Mouse (Mus musculus) cerebellum, postnatal 25 days (tissue): ENCODE results near the gene Mrvi1.
A peak's percentile ranks its signal among the peaks of the same experiment; 100 is the strongest.

Experiments used
- DNase-seq, 2 experiments: peaks; one replicate each; pipeline ENCODE4 v3.0.0; 2021; ENCODE audit warnings: mixed read lengths in 2 of 2

Gene Mrvi1

DNA sequence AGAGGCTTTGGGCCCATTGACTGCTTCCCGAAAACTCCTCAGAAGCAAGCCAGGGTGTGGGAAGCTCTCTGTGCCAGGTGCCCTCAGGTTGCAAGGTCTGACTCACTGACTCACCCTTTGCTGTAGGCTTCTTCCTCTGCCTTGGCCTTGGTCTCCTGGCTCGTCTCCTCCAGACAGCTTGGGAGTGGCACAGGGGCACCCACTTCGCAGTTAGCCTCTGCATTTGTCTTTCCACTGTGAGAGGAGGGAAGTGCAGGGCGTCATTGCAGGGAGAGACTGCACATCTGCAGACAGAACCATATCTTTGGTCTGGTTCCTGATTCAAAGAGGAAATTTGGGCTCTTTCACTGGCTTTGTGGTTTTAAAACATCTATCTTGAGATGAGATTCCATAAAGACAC lies 104.2 kb downstream of the Mrvi1 start:
- DNase-seq, result no peak

DNA sequence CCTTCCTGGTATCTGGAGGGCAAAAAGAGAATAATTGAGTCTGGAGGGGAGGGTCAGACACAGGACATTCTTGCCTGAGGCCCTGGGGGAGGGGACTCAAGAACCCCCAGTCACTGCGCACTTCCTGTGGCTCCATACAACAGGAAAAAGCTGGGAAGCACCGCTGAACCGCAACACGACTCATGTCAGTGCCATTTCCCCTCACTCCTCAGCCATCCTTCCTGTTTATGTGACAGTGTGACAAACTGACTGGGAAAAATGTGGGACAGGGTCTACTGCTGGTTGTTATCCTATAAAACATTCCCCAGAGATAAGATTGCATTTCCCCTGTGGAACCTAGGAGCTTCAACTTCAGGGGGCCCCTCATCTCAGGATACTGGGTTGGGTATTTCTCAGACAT lies 105.3 kb downstream of the Mrvi1 start:
- no peak for DNase-seq

- DNase-seq, result no peak
These were observed 113.5 kb downstream of the Mrvi1 start for GRCm38 (mm10) chr7:110868807-110869206.

DNA sequence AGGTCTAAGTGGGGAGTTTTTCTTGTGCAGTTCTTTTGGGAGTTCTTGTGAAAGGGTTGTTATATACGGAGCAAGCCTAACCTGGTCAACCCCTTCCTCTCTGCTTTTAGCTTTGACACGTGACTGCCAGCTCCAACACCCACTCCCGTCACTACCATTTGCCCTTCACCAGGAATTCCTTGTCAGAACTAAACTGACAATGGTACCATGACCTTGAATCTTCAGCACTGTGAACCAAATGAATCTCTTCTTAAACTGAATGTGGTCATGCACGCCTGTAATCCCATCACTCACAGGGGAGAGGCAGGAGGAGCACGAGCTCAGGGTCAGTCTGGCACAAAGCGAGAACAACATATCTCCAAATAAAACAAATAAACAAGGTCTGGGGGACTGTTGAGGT lies 115.1 kb downstream of the Mrvi1 start:
- DNase-seq, result no peak

- DNase-seq, result no peak
These were observed 116.2 kb downstream of the Mrvi1 start for GRCm38 (mm10) chr7:110866021-110866420.

DNA sequence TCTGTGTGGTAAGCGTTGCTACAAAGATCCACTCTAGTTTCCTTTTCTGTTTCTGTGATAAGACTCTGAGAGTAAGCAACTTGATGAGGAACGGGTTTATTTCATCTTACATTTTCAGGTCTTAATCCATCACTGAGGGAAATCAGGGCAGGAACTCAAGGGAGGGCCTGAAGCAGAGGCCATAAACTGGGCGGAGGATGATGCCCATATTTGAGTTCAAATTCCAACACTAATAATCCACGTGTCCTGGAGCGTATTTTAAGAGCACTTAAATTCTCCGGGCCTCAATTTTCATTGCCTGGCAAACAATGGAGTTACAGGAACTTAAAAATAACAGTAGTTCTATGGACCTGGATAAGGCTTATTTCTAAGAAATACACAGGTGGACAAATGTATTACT lies 116.7 kb downstream of the Mrvi1 start:
- DNase-seq, result no peak

DNA sequence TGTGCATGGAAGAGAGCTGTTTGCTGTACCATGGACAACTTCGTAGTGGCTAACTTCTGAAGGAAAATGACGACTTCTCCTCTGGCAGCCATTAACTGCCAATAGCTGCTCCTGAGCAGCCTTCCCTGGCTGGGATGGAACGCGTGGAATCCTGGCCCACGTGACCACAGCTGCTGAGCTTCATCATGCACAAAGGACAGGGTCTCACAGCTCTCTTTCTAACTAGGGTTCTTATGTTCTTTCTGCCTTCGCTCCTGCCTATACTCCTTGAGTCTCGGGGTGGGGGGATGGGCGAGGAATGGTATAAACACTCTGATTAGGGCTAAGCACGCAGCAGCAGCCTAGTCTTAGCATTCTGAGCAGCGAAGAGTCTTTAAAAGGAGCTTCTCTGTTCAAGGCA lies 117.2 kb downstream of the Mrvi1 start:
- no peak for DNase-seq

DNA sequence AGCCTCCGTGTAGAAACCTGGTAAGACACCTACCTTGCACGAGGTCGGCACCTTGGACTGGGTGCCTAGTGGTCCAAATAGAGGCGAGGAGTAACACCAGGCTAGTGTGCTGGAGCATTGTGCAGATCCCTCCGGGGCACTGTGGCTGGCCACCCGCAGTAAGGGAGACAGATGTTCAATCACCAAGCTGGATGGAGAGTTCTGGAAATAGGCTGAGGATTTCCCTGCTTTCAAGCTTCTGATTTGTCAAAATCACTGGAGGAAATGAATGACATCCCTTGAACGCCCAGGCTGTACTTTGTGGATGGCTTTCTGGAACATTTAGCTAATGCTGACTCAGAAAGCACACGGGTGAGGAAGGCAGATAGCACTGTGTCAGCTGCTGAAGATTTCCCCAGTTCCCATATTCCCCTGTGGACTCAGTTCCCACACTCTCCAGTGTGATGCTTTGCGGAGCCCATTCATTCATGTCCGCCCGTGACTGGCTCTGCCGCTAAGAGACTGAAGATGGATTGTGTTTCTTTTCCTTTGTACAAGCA lies 119.4 kb downstream of the Mrvi1 start, which contains the start of gene Lyve1:
Gene Lyve1, minus strand, starts transcription at position 489 of the 539 bp plus-strand sequence.
- DNase-seq, result no peak

GRCm38 (mm10) chr7:110860129-110860528 lies 122.1 kb downstream of the Mrvi1 start:
- DNase-seq, result no peak

GRCm38 (mm10) chr7:110855604-110856003 lies 126.7 kb downstream of the Mrvi1 start:
- no peak for DNase-seq

DNA sequence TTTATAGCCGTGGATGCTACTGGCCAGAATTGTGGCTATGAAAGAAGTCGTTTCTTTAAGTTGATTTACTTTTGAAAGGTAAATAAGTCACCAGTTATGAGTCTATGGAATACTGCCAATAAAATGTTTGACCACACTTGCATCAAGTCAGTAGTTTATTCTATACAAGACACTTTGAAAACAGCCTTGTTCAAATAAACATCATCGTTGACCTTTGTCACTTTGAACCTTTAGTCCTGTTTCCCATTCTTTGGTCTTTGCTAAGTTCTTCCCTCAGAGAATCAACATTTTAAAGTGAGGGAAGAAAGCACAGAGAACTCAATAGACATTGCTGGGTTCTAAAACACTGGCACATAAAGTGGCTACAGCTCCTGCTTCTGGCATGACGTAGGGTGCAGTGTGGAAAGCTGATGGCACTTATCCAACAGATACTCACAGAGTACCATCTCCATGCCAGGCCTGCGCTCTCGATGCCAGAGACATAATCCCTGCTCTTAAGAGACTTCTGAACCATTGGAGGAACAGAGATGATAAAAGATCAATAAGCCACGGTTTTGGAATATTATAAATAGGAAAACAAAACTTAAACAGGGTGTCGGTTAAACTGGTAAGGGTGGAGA lies 127.2 kb downstream of the Mrvi1 start:
- peak in 1 of 2 experiments; percentile 35 for DNase-seq

- DNase-seq, result no peak
These were observed 127.7 kb downstream of the Mrvi1 start for GRCm38 (mm10) chr7:110854519-110854918.

DNA sequence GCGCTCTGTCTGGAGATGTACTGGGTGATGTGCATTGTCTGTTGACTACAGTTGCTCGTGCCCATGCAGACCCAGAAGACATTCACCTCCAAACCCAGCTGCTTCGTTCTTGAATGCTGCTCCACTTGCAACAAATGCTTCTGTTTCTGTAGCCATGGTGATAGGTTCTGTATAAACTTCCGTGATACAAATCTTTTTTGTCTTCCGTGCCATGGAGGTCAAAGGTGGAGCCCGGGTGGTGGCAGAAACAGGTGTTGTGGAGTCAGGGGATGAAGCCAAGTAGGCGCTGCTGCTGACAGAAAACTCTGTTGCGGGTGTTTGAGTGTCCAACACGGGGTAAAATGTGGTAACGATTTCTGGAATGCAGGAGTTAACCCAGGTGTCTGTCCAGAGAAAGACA lies 128.7 kb downstream of the Mrvi1 start:
- DNase-seq, result no peak

DNA sequence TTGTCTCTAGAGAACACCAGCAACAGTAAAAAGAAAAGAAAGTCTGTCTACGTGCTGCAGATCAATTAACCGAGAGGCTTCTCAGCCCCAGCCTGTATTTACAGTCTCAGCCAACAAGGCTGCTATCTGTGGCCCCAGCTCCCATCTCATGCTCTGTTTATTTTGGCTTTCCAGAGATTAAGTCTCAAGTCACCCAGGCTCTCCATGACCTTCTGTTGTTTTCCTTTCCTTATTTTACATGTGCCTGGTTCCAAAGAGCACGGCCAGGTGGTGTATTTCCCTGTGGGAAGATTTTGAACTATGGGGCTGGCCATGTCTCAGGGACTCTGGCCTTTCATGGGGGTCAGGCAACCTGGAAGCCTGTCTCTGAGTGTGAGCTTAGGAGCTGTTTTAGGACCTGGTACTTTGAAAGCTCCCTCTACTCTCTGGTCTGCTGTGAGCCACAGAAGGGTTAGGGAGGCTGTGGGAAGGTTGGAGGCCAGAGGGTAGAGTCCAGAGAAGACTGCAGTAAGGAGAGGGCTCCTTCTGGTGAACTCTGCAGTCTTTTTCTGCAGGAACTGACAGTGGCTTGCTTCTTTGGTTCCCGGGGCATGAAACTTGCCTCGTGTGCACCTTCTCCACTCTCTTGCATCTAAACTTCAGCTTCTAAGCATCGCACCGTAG lies 130.6 kb downstream of the Mrvi1 start:
- no peak for DNase-seq

GRCm38 (mm10) chr7:110848371-110848770 lies 133.9 kb downstream of the Mrvi1 start:
- DNase-seq, result no peak

GRCm38 (mm10) chr7:110847321-110847720 lies 134.9 kb downstream of the Mrvi1 start:
- DNase-seq, result no peak

DNA sequence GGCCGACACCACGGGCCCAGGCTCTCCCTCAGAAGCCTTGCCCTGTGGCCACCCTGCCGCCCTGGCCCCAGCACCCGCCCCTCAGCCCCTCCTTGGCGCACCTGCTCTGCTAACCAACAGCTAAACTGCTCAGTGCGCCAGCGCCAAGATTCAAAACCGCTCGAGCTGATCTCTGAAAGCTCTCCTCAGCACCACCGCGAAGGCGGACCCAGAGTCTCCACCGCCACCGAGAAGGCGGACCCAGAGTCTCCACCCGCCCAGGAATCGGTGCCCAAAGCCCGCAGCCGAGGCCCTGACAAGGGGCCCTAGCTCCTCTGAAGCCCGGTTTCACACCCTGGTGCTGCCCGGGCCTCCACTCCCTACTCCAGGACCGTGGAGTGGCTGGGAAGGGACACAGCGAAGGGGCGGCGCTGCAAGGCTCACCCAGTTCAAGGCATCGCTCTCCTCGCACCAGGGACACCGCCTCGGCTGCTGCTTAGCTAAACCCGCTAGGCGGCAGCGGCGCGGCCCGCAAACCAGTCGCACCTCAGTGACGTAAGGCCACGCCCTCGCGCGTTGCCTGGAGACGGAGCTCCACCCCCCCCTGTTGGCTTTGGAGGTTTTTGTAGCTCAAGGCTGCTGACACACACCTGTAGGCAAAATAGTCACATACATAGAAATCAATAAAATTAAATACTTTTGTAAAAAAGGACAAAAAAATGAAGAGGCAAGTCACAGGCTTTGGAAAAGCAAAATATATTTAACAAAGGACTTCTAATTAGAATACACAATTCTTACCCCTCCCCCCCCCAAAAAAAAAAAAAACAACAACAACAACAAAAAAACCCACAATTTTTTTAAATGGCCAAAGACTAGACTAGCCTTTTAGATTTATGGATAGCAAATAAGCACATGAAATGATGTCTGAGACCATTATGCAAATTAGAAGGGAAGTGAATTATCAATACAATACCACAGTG lies 138.1 kb downstream of the Mrvi1 start, which contains the start of gene Rnf141:
Gene Rnf141, minus strand, starts transcription at position 542 of the 959 bp plus-strand sequence.
- DNase-seq, result peak; percentile 94 to 97

- no peak for DNase-seq
These were observed 141.9 kb downstream of the Mrvi1 start for GRCm38 (mm10) chr7:110840332-110840731.

GRCm38 (mm10) chr7:110834522-110834921 lies 147.7 kb downstream of the Mrvi1 start:
- DNase-seq, result no peak

- no peak for DNase-seq
These were observed 148.2 kb downstream of the Mrvi1 start for GRCm38 (mm10) chr7:110834018-110834417.

DNA sequence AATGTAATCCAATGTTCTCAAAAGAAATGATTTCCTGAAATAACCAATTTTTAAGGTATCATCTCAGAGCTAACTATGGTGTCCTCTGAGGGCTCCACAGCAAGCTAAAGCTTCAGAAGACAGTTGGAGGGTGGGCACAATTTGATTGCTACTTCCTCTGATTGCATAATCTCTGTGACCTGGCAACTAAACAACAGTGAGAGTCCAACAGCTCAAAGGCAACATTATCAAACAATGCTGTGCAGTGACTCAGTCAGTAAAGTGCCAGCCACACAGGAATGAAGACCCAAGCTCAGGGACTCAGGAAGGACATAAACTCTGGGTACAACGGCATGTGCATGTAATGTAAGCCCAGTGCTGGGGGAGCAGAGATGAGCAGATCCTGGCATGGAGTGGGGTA lies 149.2 kb downstream of the Mrvi1 start:
- DNase-seq, result no peak

GRCm38 (mm10) chr7:110823995-110824953 lies 158.0 kb downstream of the Mrvi1 start:
- DNase-seq, result no peak
